ENCODE assay signal across 9 mouse cellular contexts in genomic region chr5:103680381-103680780, GRCm38 (mm10). TPM values are rescaled to one million over a fixed set of nuclear protein-coding genes. Genes with fewer than 3 reads are reported as not detected.
DNase-seq lines count a peak whose midpoint lies in the region; ATAC-seq and TF ChIP-seq lines count a peak whose summit lies in the region.
"Had no signal": no experiment of that assay in that cellular context is flagged by ENCODE, and none has a peak within 500 bp of the region (broad histone marks: within the 10 kb centered on the region; RNA-seq: fewer than 3 reads in every experiment).

No protein-coding gene starts in this region.

- peak; percentile 80 for DNase-seq in right cerebral cortex, adult 18-20 months
- no peak for DNase-seq in right cerebral cortex, postnatal 36 days (ENCODE audit: low spot score in 2 of 2)
- DNase-seq in adrenal gland, postnatal 14 days: peak; percentile 86
- DNase-seq in embryo, embryonic 9.5 days (ENCODE audit: extremely low spot score): peak; percentile 81
- peak; percentile 89 for DNase-seq in heart, postnatal 4 days
- peak; percentile 32 to 50 for DNase-seq in left cerebral cortex, adult 8-10 months (ENCODE audit: low spot score in 2 of 2)
- peak; percentile 52 for DNase-seq in midbrain, postnatal 0 days (ENCODE audit: low spot score)
- peak; percentile 74 for DNase-seq in testis, postnatal 10 days (ENCODE audit: low spot score)

- no peaks in the 10 kb centered on the region for H3K9me3 ChIP-seq in midbrain, postnatal 0 days (ENCODE audit: low read length)
- H3K9me3 ChIP-seq: neural tube, embryonic 13.5 days had no signal

- no peak overlapping the region for H3K4me3 ChIP-seq in midbrain, postnatal 0 days (ENCODE audit: low read depth, low read length)
- H3K4me3 ChIP-seq: neural tube, embryonic 13.5 days had no signal

- no peak overlapping the region for H3K9ac ChIP-seq in midbrain, postnatal 0 days (replicated peaks; ENCODE audit: low read length, poor library complexity, severe bottlenecking)
- H3K9ac ChIP-seq: neural tube, embryonic 13.5 days had no signal

- H3K36me3 ChIP-seq in midbrain, postnatal 0 days (ENCODE audit: insufficient read depth, low read length): no peaks in the 10 kb centered on the region
- H3K36me3 ChIP-seq: neural tube, embryonic 13.5 days had no signal

- no peaks in the 10 kb centered on the region for H3K27me3 ChIP-seq in midbrain, postnatal 0 days (ENCODE audit: insufficient read depth, low read length)
- H3K27me3 ChIP-seq: neural tube, embryonic 13.5 days had no signal

- no peaks in the 10 kb centered on the region for H3K4me1 ChIP-seq in midbrain, postnatal 0 days (ENCODE audit: insufficient read depth, low read length)
- H3K4me1 ChIP-seq: neural tube, embryonic 13.5 days had no signal

- no peak overlapping the region for H3K27ac ChIP-seq in midbrain, postnatal 0 days (ENCODE audit: low read depth, low read length)
- H3K27ac ChIP-seq: neural tube, embryonic 13.5 days had no signal

- H3K4me2 ChIP-seq in midbrain, postnatal 0 days (ENCODE audit: low read depth, low read length, poor library complexity, severe bottlenecking): no peak overlapping the region
- H3K4me2 ChIP-seq: neural tube, embryonic 13.5 days had no signal

- no peak for ATAC-seq in midbrain, postnatal 0 days (ENCODE audit: low FRiP score)

- WGBS in midbrain, postnatal 0 days: 41% methylated on average over 4 of the region's 4 CpGs

- TF ChIP-seq CTCF in midbrain, postnatal 0 days (IDR thresholded peaks at IDR 0.05): peak; percentile 77

RNA-seq across cellular contexts. Expression of gene Aff1, which starts 11.8 kb away (rescaled TPM):
- 37.3 and 43.2 TPM in 2 replicates for total RNA-seq in adrenal gland, postnatal 14 days (2021)
- total RNA-seq in heart, postnatal 4 days (2021): 10 to 100 TPM; 38.3 to 39.9 TPM
- 10 to 100 TPM; 14.5 to 17.8 (median 15.7) TPM for total RNA-seq in left cerebral cortex, adult 8-10 months (2022)
- total RNA-seq in midbrain, postnatal 0 days (2014; rRNA removed): 5.7 and 6.4 TPM in 2 replicates
- 0.82 and 1.6 TPM in 2 replicates for polyA plus RNA-seq in midbrain, postnatal 0 days (2015; fragmentation: Nextera tagmentation; extraction: Ambion mirVana)

RNA-seq across cellular contexts. Expression of gene 1700016H13Rik, which starts 24.6 kb away (rescaled TPM):
- not detected in 2 replicates for total RNA-seq in adrenal gland, postnatal 14 days (2021)
- total RNA-seq in heart, postnatal 4 days (2021): under 1 TPM in 1 of 2 experiments, not detected in 1; 0.33 TPM
- total RNA-seq in left cerebral cortex, adult 8-10 months (2022): not detected
- total RNA-seq in midbrain, postnatal 0 days (2014; rRNA removed): 0.61 TPM in 1 of 2 replicates, not detected in the other
- 0.25 and 0.30 TPM in 2 replicates for polyA plus RNA-seq in midbrain, postnatal 0 days (2015; fragmentation: Nextera tagmentation; extraction: Ambion mirVana)
- polyA plus RNA-seq: neural tube, embryonic 13.5 days had no signal

RNA-seq across cellular contexts. Expression of gene Slc10a6, which starts 51.2 kb away (rescaled TPM):
- 2.0 and 4.4 TPM in 2 replicates for total RNA-seq in adrenal gland, postnatal 14 days (2021)
- 1 to 10 TPM; 1.4 to 1.6 TPM for total RNA-seq in heart, postnatal 4 days (2021)
- not detected for total RNA-seq in left cerebral cortex, adult 8-10 months (2022)
- 1.7 TPM in 1 of 2 replicates, not detected in the other for total RNA-seq in midbrain, postnatal 0 days (2014; rRNA removed)
- not detected in 2 replicates for polyA plus RNA-seq in midbrain, postnatal 0 days (2015; fragmentation: Nextera tagmentation; extraction: Ambion mirVana)

Comparison
In these comparisons a context has a peak if more than half of its experiments do, and no peak if none do; other contexts are left out.
1. DNase-seq: peak in right cerebral cortex, adult 18-20 months (single experiment), adrenal gland, postnatal 14 days (single experiment), embryo, embryonic 9.5 days (single experiment), heart, postnatal 4 days (single experiment), left cerebral cortex, adult 8-10 months (2 of 2), midbrain, postnatal 0 days (single experiment) and testis, postnatal 10 days (single experiment); none in right cerebral cortex, postnatal 36 days (0 of 2).